Mouse (Mus musculus) layer of hippocampus, adult 8-10 months (tissue): Measurements from ENCODE around the gene Rps7. TPM values are rescaled to one million over a fixed set of nuclear protein-coding genes. Genes with fewer than 3 reads are reported as not detected.
A peak's percentile ranks its signal among the peaks of the same experiment; 100 is the strongest.

Source experiments
- DNase-seq, 2 experiments: peaks; one replicate each; pipeline ENCODE4 v3.0.0; 2022; ENCODE audit warnings: low spot score in 2 of 2
- microRNA-seq, 2 experiments: library from miRNA; unstranded; fragments of <30 nt; microRNA quantifications; one replicate each; pipeline ENCODE4 v1.2.0; 2022
- total RNA-seq, 4 experiments: library from RNA; stranded (reverse); gene quantifications; 2 replicates each; pipeline ENCODE4 v1.2.4; 2022

The Rps7 gene
- total RNA-seq, 4 experiments from 2014 or later = 245 to 375 (median 299) TPM

DNA sequence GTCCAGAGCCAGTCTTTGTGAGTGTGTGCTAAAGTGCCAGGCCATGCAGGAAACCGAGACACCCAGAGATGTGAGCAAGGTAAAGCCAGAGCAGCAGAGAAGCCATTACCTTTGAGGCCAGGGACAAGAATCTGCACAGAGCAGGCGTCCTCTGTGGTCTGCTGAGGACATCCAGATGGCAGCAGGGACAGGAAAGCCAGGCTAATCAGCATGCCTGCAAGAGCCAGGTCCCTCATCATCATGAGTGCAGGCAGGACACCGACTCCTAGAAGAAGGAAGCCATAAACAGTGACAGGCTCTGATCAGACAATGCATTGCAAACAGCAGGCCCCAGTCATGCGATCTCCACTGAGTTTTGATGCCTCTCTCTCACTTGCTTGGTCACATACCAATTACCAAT is 18.5 kb downstream of the Rps7 start:
- DNase-seq = no peak

DNA sequence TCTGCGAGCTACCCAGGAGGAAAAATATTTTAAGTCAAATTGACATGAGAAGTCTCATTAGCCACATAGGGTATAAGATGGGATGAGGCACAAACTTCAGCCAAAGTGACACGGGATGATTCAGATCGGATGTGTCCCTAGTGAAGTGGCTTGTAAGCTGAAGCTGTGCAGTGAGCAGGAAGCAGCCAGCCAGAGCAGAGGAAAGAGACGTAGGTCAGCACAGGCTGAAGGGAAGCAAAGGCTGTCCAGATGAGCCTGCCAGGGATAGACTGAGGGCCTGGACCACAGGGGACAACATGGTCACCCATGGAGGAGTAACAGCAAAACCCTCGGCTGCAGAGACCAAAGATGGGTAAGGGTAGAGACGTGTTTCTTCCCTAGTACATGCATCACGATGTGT is 21.4 kb downstream of the Rps7 start:
- no peak for DNase-seq

DNA sequence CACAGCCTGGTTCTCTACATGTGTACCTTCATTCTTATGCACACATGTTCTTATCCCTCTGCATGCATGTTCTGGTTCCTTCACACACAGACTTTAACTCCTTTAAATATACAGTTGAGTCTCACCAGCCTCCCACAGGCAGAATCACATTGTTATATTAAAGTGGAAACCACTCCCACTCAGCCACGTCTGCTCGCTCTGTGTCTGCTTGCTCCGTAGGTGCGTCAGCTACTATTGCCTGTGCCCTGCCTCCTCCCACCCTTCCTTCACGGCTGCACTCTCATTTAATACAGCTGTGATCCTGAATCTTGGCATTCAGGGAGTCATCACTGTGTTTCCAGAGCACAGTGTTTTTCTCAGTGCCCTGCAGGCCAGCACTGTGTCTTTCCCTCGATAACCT is 23.4 kb downstream of the Rps7 start:
- no peak for DNase-seq

DNA sequence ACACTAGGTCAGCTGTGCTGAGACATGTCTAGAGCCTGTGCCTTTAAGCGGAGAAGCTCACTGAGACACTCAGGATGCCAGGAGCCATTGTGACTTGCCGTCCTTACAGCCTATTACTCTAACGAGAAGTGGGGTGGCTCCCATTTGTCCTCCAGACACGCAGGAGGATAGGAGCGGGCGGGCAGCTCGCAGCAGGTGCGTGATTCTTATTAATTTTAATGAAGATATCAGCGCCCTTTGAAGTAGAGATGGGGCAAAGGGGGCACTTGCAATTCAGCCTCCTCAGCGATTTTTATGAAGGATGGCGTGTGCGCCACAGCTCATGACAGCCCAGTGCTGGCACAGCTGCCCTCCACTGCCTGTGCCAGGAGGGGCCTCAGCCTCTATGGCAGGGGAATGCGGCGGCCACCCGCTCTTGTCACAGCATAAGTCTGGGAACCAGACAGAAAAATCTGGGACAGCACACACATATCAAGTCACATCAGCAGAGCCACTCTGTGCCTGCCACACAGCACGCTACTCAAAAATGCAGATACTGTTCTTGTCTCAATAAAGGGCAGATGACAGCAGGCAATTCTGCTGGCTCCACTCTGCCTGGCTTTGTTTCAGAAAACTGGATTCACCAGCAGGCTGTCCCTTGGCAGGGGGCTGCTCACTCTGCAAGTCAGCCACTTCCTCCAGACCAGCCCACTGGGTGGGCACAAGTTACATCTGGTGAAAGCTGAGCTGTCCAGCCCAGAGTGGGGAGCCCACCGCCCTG is 28.0 kb downstream of the Rps7 start:
- DNase-seq = peak; percentile 71 to 72

DNA sequence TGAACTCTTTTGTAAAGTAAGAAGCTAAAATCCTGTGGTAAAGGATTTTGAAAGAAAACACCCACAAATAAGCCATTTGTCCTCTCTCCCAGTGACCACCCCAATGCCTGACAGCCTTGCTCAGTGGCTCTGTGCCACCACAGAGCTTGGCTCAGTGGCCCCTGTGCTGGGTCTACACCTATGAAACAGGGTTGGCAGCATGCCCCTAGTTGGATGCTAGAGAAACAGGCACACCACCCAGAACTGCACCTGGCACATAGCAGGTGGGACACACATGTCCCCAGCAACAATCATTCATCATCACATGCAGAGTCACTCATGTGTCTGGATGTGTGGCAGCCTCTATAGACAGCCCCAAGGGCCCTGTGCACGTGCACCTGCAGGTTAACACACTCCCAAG is 32.3 kb downstream of the Rps7 start:
- no peak for DNase-seq

DNA sequence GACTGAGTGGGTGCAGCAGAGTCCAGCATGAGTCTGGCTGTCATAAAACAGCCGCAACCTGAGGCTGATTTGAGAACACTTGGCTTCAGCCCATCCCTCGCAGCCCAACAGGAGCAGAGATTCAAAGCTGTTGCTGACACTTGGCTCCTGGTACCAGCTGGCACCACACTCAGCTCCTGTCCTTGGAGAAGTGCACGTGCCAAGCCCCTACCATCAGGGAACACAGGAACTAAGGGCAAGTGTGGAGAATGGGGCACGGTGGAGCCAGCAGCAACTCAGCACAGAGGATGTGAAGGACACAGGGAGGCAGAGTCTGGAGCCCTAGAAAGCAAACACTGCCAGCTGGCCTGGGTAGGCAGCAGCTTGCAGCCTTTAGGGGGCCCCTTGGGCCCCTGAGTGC is 33.5 kb downstream of the Rps7 start:
- DNase-seq = no peak

DNA sequence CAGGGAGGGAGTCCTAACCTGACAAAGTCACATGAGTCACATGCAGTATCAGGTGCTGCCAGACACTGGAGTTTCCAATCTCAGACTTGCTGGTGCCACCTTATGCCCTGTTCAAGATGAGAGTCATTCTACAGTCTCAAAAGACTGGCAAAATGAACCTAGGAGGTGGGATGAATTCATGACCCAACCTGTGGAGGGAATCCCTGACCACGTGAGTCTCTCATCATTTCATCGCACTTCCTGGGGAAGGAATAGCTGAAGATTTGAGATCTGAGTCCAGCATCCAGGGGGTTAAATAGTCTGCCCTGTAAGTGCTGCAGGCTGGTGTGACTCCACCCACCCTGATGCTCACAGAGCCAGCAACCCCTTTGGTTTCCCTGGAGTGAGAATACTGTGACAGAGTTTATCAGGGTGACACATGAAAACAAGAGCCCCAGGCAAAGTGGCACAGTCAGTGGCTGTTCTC is 37.2 kb downstream of the Rps7 start:
- no peak for DNase-seq

DNA sequence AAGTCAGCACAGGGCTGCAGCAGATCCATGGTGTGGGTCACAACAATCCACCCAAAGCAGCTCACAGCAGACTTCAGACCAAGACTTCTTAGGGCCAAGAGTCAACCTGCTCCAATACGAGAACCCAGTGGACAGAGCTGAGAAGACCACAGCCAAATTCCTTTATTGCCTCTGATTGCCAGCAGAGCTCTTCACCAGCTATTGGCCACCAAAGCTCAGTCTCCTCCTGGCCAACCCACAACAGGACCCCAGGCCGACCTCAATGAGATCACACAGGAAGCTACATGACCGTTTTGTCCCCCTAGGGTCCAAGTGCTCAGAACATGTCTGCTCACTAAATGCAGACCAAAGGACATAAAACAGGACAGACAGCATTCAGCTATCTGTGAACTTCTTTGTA is 37.6 kb downstream of the Rps7 start:
- no peak for DNase-seq

DNA sequence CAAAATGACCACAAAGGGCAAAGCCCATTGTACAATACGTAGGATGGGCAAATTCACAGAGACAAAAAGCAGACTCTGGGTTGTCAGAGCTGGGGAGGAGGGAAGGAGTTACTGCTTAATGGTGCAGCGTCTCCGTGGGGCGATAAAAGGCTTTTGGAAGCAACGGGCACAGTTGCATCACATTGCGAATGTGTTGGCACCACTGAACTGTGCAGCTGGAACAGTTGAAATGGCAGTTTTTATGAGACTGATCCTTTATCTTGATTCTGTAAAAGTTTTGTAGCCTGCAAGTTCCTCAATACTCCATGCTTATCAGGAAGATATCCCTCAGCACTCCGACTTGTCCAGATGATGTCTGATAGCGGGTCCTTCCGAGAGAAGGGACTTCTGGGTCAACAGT is 38.1 kb downstream of the Rps7 start:
- no peak for DNase-seq

DNA sequence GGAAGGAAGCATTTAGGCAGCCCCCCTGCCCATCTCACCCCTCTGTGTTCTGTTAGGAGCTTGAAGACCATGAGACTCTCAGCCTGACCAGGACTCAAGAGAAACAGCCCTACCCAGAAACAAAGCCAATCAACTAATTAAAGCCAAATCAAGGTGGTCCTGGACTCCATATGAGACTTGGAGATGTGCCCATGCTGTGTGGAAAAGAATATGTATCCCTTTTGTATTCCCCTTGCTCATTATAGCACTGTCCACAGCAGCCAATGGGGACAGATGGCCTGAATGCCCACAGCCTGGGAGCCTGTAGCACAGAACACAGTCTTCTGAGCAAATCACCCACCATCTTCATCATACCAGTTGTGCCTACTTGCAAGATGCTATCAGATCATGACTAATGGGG is 38.9 kb downstream of the Rps7 start:
- no peak for DNase-seq

DNA sequence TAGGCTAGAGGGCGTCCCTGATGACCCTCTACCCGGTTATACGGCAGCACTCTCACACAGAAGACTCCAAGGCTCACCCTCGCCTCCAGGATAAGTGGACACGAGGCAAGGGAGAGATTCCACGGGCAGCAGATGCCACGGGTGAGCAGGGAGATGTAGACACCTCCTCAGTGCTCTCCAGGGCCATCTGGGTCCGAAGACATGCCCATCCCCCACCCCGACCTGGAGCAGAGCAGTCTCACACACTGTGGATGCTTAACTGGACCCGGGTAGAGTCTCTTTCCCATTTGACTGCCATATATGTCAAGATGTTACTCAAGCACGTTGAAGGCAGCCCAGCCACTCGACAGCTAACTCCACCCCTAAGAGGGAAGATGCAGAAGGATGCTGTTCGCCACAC is 45.3 kb downstream of the Rps7 start:
- no peak for DNase-seq

DNA sequence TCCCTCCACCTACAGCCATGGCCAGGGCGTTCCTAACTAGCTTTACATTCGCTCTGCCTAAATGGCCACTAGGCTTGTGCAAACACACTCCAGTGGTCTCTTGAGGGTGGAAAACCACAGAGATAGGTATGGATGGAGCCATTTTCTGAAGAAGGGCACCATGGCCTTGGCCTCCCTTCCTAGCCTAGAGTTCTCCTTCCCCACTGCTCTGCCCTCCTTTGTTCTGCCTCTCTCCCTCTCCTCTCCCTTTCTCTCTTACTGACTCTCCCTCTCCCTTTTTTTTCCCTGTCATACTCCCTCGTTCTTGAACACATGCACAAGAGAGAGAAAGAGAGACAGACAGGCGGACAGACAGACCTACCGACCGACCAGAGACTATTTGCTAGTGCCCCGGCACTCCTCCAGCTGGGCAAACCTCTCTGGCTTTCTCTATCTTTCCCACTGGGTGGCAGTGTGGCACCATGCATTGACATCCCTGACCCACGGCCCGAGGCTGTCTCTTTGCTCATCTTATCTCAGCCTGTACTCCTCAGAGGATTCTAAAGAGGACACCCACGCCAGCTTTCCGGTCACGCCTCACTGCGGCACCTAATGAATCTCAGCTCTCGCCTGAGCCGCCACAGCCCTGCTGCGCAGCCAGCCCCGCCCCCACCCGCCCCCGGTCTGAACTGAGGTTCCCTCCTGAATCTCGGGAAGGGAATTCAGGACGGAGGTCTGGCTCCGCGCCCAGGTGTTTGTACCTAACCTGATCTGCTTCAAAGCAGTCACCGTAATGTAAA is 46.5 kb downstream of the Rps7 start:
- peak; percentile 91 to 93 for DNase-seq

DNA sequence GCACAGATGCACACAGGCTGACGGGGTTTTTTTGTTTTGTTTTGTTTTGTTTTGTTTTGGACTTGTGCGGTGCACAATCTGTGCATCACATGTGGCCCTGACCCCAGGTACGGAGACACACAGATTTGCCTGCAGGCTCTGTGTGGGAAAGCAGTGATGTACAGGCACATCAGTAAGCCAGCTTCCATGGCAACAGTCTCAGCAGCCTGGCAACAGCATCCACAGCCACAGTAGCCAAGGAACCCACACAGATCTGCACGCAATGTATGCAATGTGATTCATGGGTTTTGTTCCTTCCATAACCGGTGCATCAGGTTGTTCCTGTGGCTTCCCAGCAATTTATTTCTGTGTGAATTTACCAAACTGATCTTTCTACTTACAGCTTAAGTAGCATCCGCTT is 47.8 kb downstream of the Rps7 start:
- DNase-seq = peak; percentile 84 to 85

DNA sequence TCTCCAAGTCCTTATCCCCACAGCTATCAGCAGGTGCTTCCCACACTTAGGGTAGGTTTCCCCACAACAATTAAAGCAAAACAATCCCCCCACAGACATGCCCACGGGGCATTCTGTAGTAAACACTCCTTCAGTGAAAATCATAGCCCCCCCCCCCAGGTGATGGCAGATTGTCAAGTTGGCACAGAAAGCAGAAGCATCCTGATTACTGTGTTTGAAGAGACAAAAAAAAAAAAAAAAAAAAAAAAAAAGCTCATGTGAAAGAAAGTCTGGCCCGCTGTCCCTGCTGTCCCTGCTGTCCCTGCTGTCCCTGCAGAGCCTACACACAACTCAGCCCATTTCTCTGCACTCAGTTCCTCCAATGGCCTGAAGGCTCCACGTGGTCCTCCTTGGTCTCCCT is 51.7 kb downstream of the Rps7 start:
- no peak for DNase-seq

DNA sequence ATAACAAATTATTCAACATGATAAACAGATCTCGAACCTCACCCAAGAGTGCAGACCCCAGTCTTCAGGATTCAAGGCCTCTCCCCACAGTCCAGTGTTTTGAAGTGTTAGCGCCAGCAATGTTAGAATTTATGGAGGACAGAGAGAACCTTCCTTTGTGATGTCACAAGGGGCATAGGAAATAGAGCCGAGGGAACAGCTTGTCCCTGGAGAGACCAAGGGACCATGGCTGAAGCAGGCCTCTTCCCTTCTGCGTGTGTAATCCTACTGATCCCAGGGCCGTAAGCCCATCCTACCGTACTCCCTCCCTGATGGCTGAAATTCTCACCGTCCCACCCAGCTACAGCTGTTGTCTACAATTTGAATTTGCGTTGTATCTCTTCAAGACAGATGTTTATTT is 53.3 kb downstream of the Rps7 start, which contains the start of gene Allc:
Gene Allc, minus strand, starts transcription at position 101 of the 400 bp plus-strand sequence.
- no peak for DNase-seq

Small RNAs within 50 kb of the gene (microRNA-seq; reads per million reads assigned to microRNA genes)
- gene Mir6937 = 0.76 to 2.2 reads per million in 2 experiments

Other genes starting within 250 kb of the Rps7 start
- under 1 TPM; 0.20 to 0.43 (median 0.34) TPM for gene Dcdc2c, start 83.6 kb downstream of the Rps7 start, total RNA-seq
- gene Allc, start 53.4 kb downstream of the Rps7 start, total RNA-seq = under 1 TPM in 3 of 4 experiments, not detected in 1; 0.23 to 0.45 (median 0.36) TPM
- gene Colec11, start 12.6 kb downstream of the Rps7 start, total RNA-seq = under 1 TPM; 0.55 to 0.85 (median 0.62) TPM
- gene Rnaseh1, start 13.6 kb upstream of the Rps7 start, total RNA-seq = 10 to 100 TPM; 13.4 to 16.3 (median 14.5) TPM
- 10 to 100 TPM; 41.6 to 48.1 (median 43.4) TPM for gene Adi1, start 39.3 kb upstream of the Rps7 start, total RNA-seq
- gene Trappc12, start 114.5 kb upstream of the Rps7 start, total RNA-seq = 10 to 100 TPM; 56.4 to 64.8 (median 59.1) TPM
- gene Eipr1, start 115.8 kb upstream of the Rps7 start, total RNA-seq = 10 to 100 TPM; 45.7 to 63.2 (median 54.1) TPM